Mouse (Mus musculus): ENCODE measurements around the gene Olfr1415. TPM values are rescaled to one million over a fixed set of nuclear protein-coding genes. Genes with fewer than 3 reads are reported as not detected.

Gene Olfr1415
- total and polyA plus RNA-seq, 3 experiments = not detected

- Histone ChIP-seq H3K27me3 (replicated peaks) (no peaks in the 10 kb centered on the region), H3K9me3 (replicated peaks; ENCODE audit: low read length) (peaks cover 2% of the 10 kb centered on the region), H3K4me3 (replicated peaks in 1 of 3; ENCODE audit: low read depth in 2 of 3, low read length in 2 of 3, poor library complexity in 1 of 3) (no peak overlapping the region), H3K9ac (ENCODE audit: insufficient read depth, low read depth) (no peak overlapping the region), H3K36me3 (replicated peaks in 1 of 2; ENCODE audit: control insufficient read depth in 1 of 2, insufficient read depth in 1 of 2, low read length in 1 of 2) (peaks cover 65 to 92% of the 10 kb centered on the region in 2 experiments), H3K79me2 (replicated peaks; ENCODE audit: control insufficient read depth, extremely low read depth, insufficient read depth, poor library complexity, severe bottlenecking) (no peaks in the 10 kb centered on the region), H3K27ac (ENCODE audit: insufficient read depth, low read depth) (no peak overlapping the region), H3K4me2 (ENCODE audit: insufficient read depth, low read depth, poor library complexity, severe bottlenecking) (no peak overlapping the region), H3K4me1 (ENCODE audit: control insufficient read depth in 1 of 2, insufficient read depth in 2 of 2) (no peaks in the 10 kb centered on the region)
- in situ Hi-C loops (cut with MboI; ENCODE audit: low pct_ligation_motif_present, low pct_unique_long_range_greater_than_20kb, low sequenced_read_pairs) = no loop called here
- no peak for DNase-seq (ENCODE audit: extremely low read depth)
- dilution Hi-C loops (cut with MboI; ENCODE audit: extremely low pct_ligation_motif_present, extremely low pct_unique_long_range_greater_than_20kb, low sequenced_read_pairs) = no loop called here
- TF ChIP-seq CHD1 (IDR thresholded peaks at IDR 0.05; ENCODE audit: low read depth, low read length) = no peak
- no peak for TF ChIP-seq IRF4 (IDR thresholded peaks at IDR 0.05; ENCODE audit: low read depth, low read length)
- TF ChIP-seq JUN (IDR thresholded peaks at IDR 0.05; ENCODE audit: insufficient read depth, low read depth, low read length) = no peak
- TF ChIP-seq EP300 (IDR thresholded peaks at IDR 0.05; ENCODE audit: low read length) = no peak
- no peak for TF ChIP-seq ZC3H11A (IDR thresholded peaks at IDR 0.05; ENCODE audit: low read depth, low read length)
- no peak for TF ChIP-seq KAT2A (IDR thresholded peaks at IDR 0.05; ENCODE audit: insufficient replicate concordance, low read length)
- no peak for TF ChIP-seq POLR2A (IDR thresholded peaks at IDR 0.05; ENCODE audit: low read depth, low read length)
- no peak for TF ChIP-seq USF1 (IDR thresholded peaks at IDR 0.05; ENCODE audit: low read depth, low read length)
- no peak for TF ChIP-seq PAX5 (IDR thresholded peaks at IDR 0.05; ENCODE audit: low read length)
- TF ChIP-seq E2F4 (IDR thresholded peaks at IDR 0.05; ENCODE audit: insufficient replicate concordance, low read depth, low read length) = no peak
- no peak for TF ChIP-seq CHD2 (IDR thresholded peaks at IDR 0.05; ENCODE audit: low read length)
- TF ChIP-seq POLR2AphosphoS2 (IDR thresholded peaks at IDR 0.05; ENCODE audit: low read depth, low read length) = no peak
- no peak for TF ChIP-seq MYC (IDR thresholded peaks at IDR 0.05; ENCODE audit: low read depth, low read length)
- no peak for TF ChIP-seq JUND (conservative IDR thresholded peaks at IDR 0.05; ENCODE audit: low read depth, low read length)
- TF ChIP-seq ETS1 (conservative IDR thresholded peaks at IDR 0.05; ENCODE audit: low read depth, low read length) = no peak
- no peak for TF ChIP-seq MAX (IDR thresholded peaks at IDR 0.05; ENCODE audit: low read length)
- no peak for TF ChIP-seq TBP (conservative IDR thresholded peaks at IDR 0.05; ENCODE audit: low read depth, low read length)
- TF ChIP-seq TCF12 (IDR thresholded peaks at IDR 0.05; ENCODE audit: low read depth, low read length) = no peak
- no peak for TF ChIP-seq MEF2A (IDR thresholded peaks at IDR 0.05; ENCODE audit: borderline replicate concordance, low read depth, low read length)
Observed at GRCm38 (mm10) chr1:92458416-92458815, 37.5 kb downstream of the Olfr1415 start.

GRCm38 (mm10) chr1:92457758-92458157 is 38.1 kb downstream of the Olfr1415 start:
- no peaks in the 10 kb centered on the region for H3K79me2 ChIP-seq (replicated peaks; ENCODE audit: control insufficient read depth, extremely low read depth, insufficient read depth, poor library complexity, severe bottlenecking)
- no peak overlapping the region for H3K27ac ChIP-seq (ENCODE audit: insufficient read depth, low read depth)
- TF ChIP-seq ELF1 (IDR thresholded peaks at IDR 0.05; ENCODE audit: low read depth, low read length) (no peak), MXI1 (IDR thresholded peaks at IDR 0.05; ENCODE audit: low read depth, low read length) (no peak), USF2 (conservative IDR thresholded peaks at IDR 0.05; ENCODE audit: low read depth, low read length) (no peak), ZNF384 (IDR thresholded peaks at IDR 0.05; ENCODE audit: low read depth, low read length) (no peak), SIN3A (IDR thresholded peaks at IDR 0.05; ENCODE audit: low read length) (no peak), CHD2 (IDR thresholded peaks at IDR 0.05; ENCODE audit: low read length) (no peak), POLR2AphosphoS2 (IDR thresholded peaks at IDR 0.05; ENCODE audit: low read depth, low read length) (no peak)
- H3K27me3 ChIP-seq (replicated peaks) = no peaks in the 10 kb centered on the region
- in situ Hi-C loops (cut with MboI; ENCODE audit: low pct_ligation_motif_present, low pct_unique_long_range_greater_than_20kb, low sequenced_read_pairs) = no loop called here
- H3K9ac ChIP-seq (ENCODE audit: insufficient read depth, low read depth) = no peak overlapping the region
- no peak for DNase-seq (ENCODE audit: extremely low read depth)
- no peak overlapping the region for H3K4me3 ChIP-seq (replicated peaks in 1 of 3; ENCODE audit: low read depth in 2 of 3, low read length in 2 of 3, poor library complexity in 1 of 3)
- peaks cover 2% of the 10 kb centered on the region for H3K9me3 ChIP-seq (replicated peaks; ENCODE audit: low read length)
- peaks cover 66 to 92% of the 10 kb centered on the region in 2 experiments for H3K36me3 ChIP-seq (replicated peaks in 1 of 2; ENCODE audit: control insufficient read depth in 1 of 2, insufficient read depth in 1 of 2, low read length in 1 of 2)
- no peak overlapping the region for H3K4me2 ChIP-seq (ENCODE audit: insufficient read depth, low read depth, poor library complexity, severe bottlenecking)
- H3K4me1 ChIP-seq (ENCODE audit: control insufficient read depth in 1 of 2, insufficient read depth in 2 of 2) = no peaks in the 10 kb centered on the region
- dilution Hi-C loops (cut with MboI; ENCODE audit: extremely low pct_ligation_motif_present, extremely low pct_unique_long_range_greater_than_20kb, low sequenced_read_pairs) = no loop called here
